Mouse (Mus musculus): ENCODE measurements around the gene Fgf3. TPM values are rescaled to one million over a fixed set of nuclear protein-coding genes. Genes with fewer than 3 reads are reported as not detected.

Gene Fgf3
- polyA plus RNA-seq, 1 experiment from 2014 or later: 3.2 TPM

- DNase-seq (ENCODE audit: low spot score): no peak
- Histone ChIP-seq H3K36me3 (ENCODE audit: control insufficient read depth, insufficient read depth, low read length) (no peaks in the 10 kb centered on the region), H3K4me2 (ENCODE audit: low read length) (no peak overlapping the region), H3K4me3 (ENCODE audit: low read depth, low read length) (no peak overlapping the region), H3K27ac (ENCODE audit: low read depth, low read length) (no peak overlapping the region), H3K9me3 (replicated peaks; ENCODE audit: control insufficient read depth, low read length) (no peaks in the 10 kb centered on the region), H3K4me1 (ENCODE audit: control insufficient read depth, insufficient read depth, low read length) (peaks cover 6% of the 10 kb centered on the region; the same call in 1 of the 2 replicates), H3K9ac (ENCODE audit: low read length) (no peak overlapping the region), H3K27me3 (replicated peaks; ENCODE audit: control insufficient read depth, insufficient read depth, low read length) (peaks cover 71% of the 10 kb centered on the region)
- 2% methylated on average over 11 of the region's 11 CpGs for WGBS
- ATAC-seq: no peak
These were observed 25.3 kb downstream of the Fgf3 start for GRCm38 (mm10) chr7:144863196-144863595.

DNA sequence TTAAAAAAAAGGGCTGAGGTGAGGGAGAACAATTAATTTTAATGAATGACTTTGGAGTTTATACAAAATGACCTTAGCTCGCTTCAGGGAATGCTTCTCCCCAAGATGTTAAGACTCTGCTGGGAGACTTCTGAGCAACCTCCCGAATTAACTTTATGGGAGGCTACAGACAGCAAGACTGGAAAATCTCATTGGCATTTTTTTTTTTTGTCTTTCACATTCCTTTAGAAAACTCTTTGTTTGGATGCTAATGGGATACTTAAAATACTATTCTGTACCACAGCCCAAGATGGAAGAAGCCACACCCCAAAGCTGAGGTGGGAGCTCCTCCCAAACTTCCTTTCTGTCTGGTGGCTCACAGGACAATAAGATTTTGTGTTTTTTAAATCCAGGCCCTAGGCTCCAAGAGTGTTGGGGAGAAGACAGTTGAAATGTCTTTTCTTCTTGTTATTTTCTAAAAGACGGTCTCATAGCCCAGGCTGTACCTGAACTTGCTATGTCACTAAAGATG lies 26.3 kb downstream of the Fgf3 start:
- Histone ChIP-seq H3K4me1 (ENCODE audit: control insufficient read depth, insufficient read depth, low read length) (peaks cover 6% of the 10 kb centered on the region; the same call in 1 of the 2 replicates), H3K36me3 (ENCODE audit: control insufficient read depth, insufficient read depth, low read length) (no peaks in the 10 kb centered on the region), H3K9me3 (replicated peaks; ENCODE audit: control insufficient read depth, low read length) (no peaks in the 10 kb centered on the region), H3K27me3 (replicated peaks; ENCODE audit: control insufficient read depth, insufficient read depth, low read length) (peaks cover 67% of the 10 kb centered on the region), H3K9ac (ENCODE audit: low read length) (no peak overlapping the region), H3K4me2 (ENCODE audit: low read length) (no peak overlapping the region), H3K27ac (ENCODE audit: low read depth, low read length) (no peak overlapping the region), H3K4me3 (ENCODE audit: low read depth, low read length) (no peak overlapping the region)
- no peak for DNase-seq (ENCODE audit: low spot score)
- WGBS: 32% methylated on average over 3 of the region's 3 CpGs
- no peak for ATAC-seq

DNA sequence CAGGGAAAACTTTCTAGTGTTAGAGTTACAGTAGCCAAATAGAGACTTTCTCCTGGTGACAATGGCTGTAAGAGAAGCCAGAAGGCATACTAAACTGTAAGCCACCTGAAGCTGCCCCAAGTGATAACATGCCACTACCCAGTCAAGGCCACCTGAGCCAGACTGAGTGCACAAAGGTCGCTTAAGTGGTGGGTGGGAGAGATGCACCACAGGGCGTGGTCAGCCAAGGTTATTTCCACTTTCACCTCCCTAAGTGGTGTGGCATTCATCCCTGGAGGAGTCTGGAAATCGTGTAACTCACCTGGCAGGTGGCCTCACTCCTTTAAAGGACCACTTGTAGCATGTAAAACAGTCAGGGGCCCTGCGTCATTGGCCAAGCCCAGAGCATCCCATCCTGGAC lies 29.3 kb downstream of the Fgf3 start:
- H3K9me3 ChIP-seq (replicated peaks; ENCODE audit: control insufficient read depth, low read length): no peaks in the 10 kb centered on the region
- H3K27me3 ChIP-seq (replicated peaks; ENCODE audit: control insufficient read depth, insufficient read depth, low read length): peaks cover 37% of the 10 kb centered on the region
- H3K4me1 ChIP-seq (ENCODE audit: control insufficient read depth, insufficient read depth, low read length): no peaks in the 10 kb centered on the region
- DNase-seq (ENCODE audit: low spot score) (no peak), ATAC-seq (no peak)
- WGBS: 69% methylated on average over 4 of the region's 4 CpGs
- H3K4me3 ChIP-seq (ENCODE audit: low read depth, low read length): no peak overlapping the region
- no peak overlapping the region for H3K27ac ChIP-seq (ENCODE audit: low read depth, low read length)
- no peak overlapping the region for H3K9ac ChIP-seq (ENCODE audit: low read length)
- no peaks in the 10 kb centered on the region for H3K36me3 ChIP-seq (ENCODE audit: control insufficient read depth, insufficient read depth, low read length)
- no peak overlapping the region for H3K4me2 ChIP-seq (ENCODE audit: low read length)

GRCm38 (mm10) chr7:144867602-144868001 lies 29.7 kb downstream of the Fgf3 start:
- Histone ChIP-seq H3K9ac (ENCODE audit: low read length) (no peak overlapping the region), H3K4me1 (ENCODE audit: control insufficient read depth, insufficient read depth, low read length) (no peaks in the 10 kb centered on the region), H3K4me3 (ENCODE audit: low read depth, low read length) (no peak overlapping the region), H3K4me2 (ENCODE audit: low read length) (no peak overlapping the region), H3K27ac (ENCODE audit: low read depth, low read length) (no peak overlapping the region), H3K27me3 (replicated peaks; ENCODE audit: control insufficient read depth, insufficient read depth, low read length) (peaks cover 34% of the 10 kb centered on the region), H3K36me3 (ENCODE audit: control insufficient read depth, insufficient read depth, low read length) (no peaks in the 10 kb centered on the region), H3K9me3 (replicated peaks; ENCODE audit: control insufficient read depth, low read length) (no peaks in the 10 kb centered on the region)
- ATAC-seq: no peak
- 81% methylated on average over 8 of the region's 8 CpGs for WGBS
- no peak for DNase-seq (ENCODE audit: low spot score)

- WGBS: 66% methylated on average over 4 of the region's 4 CpGs
- no peak overlapping the region for H3K9ac ChIP-seq (ENCODE audit: low read length)
- ATAC-seq (no peak), DNase-seq (ENCODE audit: low spot score) (no peak)
- H3K27me3 ChIP-seq (replicated peaks; ENCODE audit: control insufficient read depth, insufficient read depth, low read length): no peaks in the 10 kb centered on the region
- no peaks in the 10 kb centered on the region for H3K36me3 ChIP-seq (ENCODE audit: control insufficient read depth, insufficient read depth, low read length)
- no peak overlapping the region for H3K4me3 ChIP-seq (ENCODE audit: low read depth, low read length)
- no peaks in the 10 kb centered on the region for H3K9me3 ChIP-seq (replicated peaks; ENCODE audit: control insufficient read depth, low read length)
- H3K4me1 ChIP-seq (ENCODE audit: control insufficient read depth, insufficient read depth, low read length): peaks cover 2% of the 10 kb centered on the region; the same call in 1 of the 2 replicates
- H3K27ac ChIP-seq (ENCODE audit: low read depth, low read length): no peak overlapping the region
- H3K4me2 ChIP-seq (ENCODE audit: low read length): no peak overlapping the region
These were observed 34.5 kb downstream of the Fgf3 start for GRCm38 (mm10) chr7:144872420-144872819.

- DNase-seq (ENCODE audit: low spot score) (no peak), ATAC-seq (no peak)
- 65% methylated on average over 4 of the region's 4 CpGs for WGBS
- Histone ChIP-seq H3K27me3 (replicated peaks; ENCODE audit: control insufficient read depth, insufficient read depth, low read length) (no peaks in the 10 kb centered on the region), H3K27ac (ENCODE audit: low read depth, low read length) (no peak overlapping the region), H3K36me3 (ENCODE audit: control insufficient read depth, insufficient read depth, low read length) (no peaks in the 10 kb centered on the region), H3K9me3 (replicated peaks; ENCODE audit: control insufficient read depth, low read length) (no peaks in the 10 kb centered on the region), H3K4me3 (ENCODE audit: low read depth, low read length) (no peak overlapping the region), H3K4me2 (ENCODE audit: low read length) (no peak overlapping the region), H3K9ac (ENCODE audit: low read length) (no peak overlapping the region), H3K4me1 (ENCODE audit: control insufficient read depth, insufficient read depth, low read length) (peaks cover 2% of the 10 kb centered on the region; the same call in 1 of the 2 replicates)
These were observed 35.3 kb downstream of the Fgf3 start for GRCm38 (mm10) chr7:144873160-144873559.

- no peak for ATAC-seq
These were observed 36.3 kb downstream of the Fgf3 start for GRCm38 (mm10) chr7:144874226-144874625.

DNA sequence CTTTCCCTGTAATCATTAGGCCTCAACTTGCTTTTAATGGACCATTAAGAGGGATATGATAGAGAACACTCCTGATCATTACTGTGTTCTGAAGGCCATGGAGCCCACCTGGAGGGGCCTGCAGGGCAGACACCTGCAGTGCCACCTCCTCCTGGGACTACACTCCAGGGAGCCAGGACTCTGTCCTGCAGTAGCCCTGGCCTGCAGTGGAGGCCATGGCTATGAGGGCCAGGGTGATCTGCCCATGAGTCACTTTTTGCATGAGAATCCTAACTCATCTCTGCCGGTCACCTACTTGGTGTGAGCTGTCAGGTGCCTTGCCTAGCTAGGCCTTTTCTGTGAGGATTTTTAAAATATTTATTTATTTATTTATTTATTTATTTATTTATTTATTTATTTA lies 40.5 kb downstream of the Fgf3 start:
- Histone ChIP-seq H3K4me2 (ENCODE audit: low read length) (no peak overlapping the region), H3K27ac (ENCODE audit: low read depth, low read length) (no peak overlapping the region), H3K36me3 (ENCODE audit: control insufficient read depth, insufficient read depth, low read length) (no peaks in the 10 kb centered on the region), H3K27me3 (replicated peaks; ENCODE audit: control insufficient read depth, insufficient read depth, low read length) (no peaks in the 10 kb centered on the region), H3K4me3 (ENCODE audit: low read depth, low read length) (no peak overlapping the region), H3K9ac (ENCODE audit: low read length) (no peak overlapping the region), H3K9me3 (replicated peaks; ENCODE audit: control insufficient read depth, low read length) (no peaks in the 10 kb centered on the region), H3K4me1 (ENCODE audit: control insufficient read depth, insufficient read depth, low read length) (peaks cover 2% of the 10 kb centered on the region; the same call in 1 of the 2 replicates)
- ATAC-seq (no peak), DNase-seq (ENCODE audit: low spot score) (no peak)
- WGBS: 97% methylated on average over 1 of the region's 1 CpGs

More at GRCm38 (mm10) chr7:144874226-144874625, 36.3 kb downstream of the Fgf3 start:
- no peaks in the 10 kb centered on the region for H3K36me3 ChIP-seq (ENCODE audit: control insufficient read depth, insufficient read depth, low read length)
- no peak overlapping the region for H3K4me2 ChIP-seq (ENCODE audit: low read length)
- no peak overlapping the region for H3K9ac ChIP-seq (ENCODE audit: low read length)
- H3K27me3 ChIP-seq (replicated peaks; ENCODE audit: control insufficient read depth, insufficient read depth, low read length): no peaks in the 10 kb centered on the region
- WGBS: 68% methylated on average over 4 of the region's 4 CpGs
- H3K9me3 ChIP-seq (replicated peaks; ENCODE audit: control insufficient read depth, low read length): no peaks in the 10 kb centered on the region
- DNase-seq (ENCODE audit: low spot score): no peak
- no peak overlapping the region for H3K4me3 ChIP-seq (ENCODE audit: low read depth, low read length)
- peaks cover 2% of the 10 kb centered on the region; the same call in 1 of the 2 replicates for H3K4me1 ChIP-seq (ENCODE audit: control insufficient read depth, insufficient read depth, low read length)
- no peak overlapping the region for H3K27ac ChIP-seq (ENCODE audit: low read depth, low read length)

- H3K4me2 ChIP-seq (ENCODE audit: low read length): no peak overlapping the region
- 34% methylated on average over 2 of the region's 2 CpGs for WGBS
- H3K36me3 ChIP-seq (ENCODE audit: control insufficient read depth, insufficient read depth, low read length): no peaks in the 10 kb centered on the region
- H3K27ac ChIP-seq (ENCODE audit: low read depth, low read length): no peak overlapping the region
- ATAC-seq (no peak), DNase-seq (ENCODE audit: low spot score) (peak; percentile 23)
- H3K9ac ChIP-seq (ENCODE audit: low read length): no peak overlapping the region
- H3K4me3 ChIP-seq (ENCODE audit: low read depth, low read length): no peak overlapping the region
- no peaks in the 10 kb centered on the region for H3K27me3 ChIP-seq (replicated peaks; ENCODE audit: control insufficient read depth, insufficient read depth, low read length)
- H3K9me3 ChIP-seq (replicated peaks; ENCODE audit: control insufficient read depth, low read length): no peaks in the 10 kb centered on the region
- no peaks in the 10 kb centered on the region for H3K4me1 ChIP-seq (ENCODE audit: control insufficient read depth, insufficient read depth, low read length)
These were observed 45.2 kb downstream of the Fgf3 start for GRCm38 (mm10) chr7:144883106-144883505.

Data from forebrain, embryonic 14.5 days (tissue).